Mouse (Mus musculus) testis, adult 2 months (tissue): ENCODE results near the gene Ptbp1.

Experiments
- CTCF ChIP-seq: fragments of 200-500 bp; IDR thresholded peaks from 2 replicates; pipeline ENCODE4 v1.5.1; 2012; ENCODE audit warnings: low read depth, mild to moderate bottlenecking, inconsistent platforms, low read length, moderate library complexity; ENCODE audit not compliant: control insufficient read depth, insufficient read depth, insufficient replicate concordance
- POLR2A ChIP-seq: fragments of 200-500 bp; IDR thresholded peaks from 2 replicates; pipeline ENCODE4 v1.6.1; 2012; ENCODE audit warnings: low read depth, mild to moderate bottlenecking, inconsistent platforms, low read length, moderate library complexity; ENCODE audit not compliant: control insufficient read depth

GRCm38 (mm10) chr10:79854801-79855541 is 744 bp downstream of the Ptbp1 start:
- TF ChIP-seq CTCF (no peak), POLR2A (no peak; the same call in 1 of the 2 replicates)
